Mouse (Mus musculus) olfactory bulb, adult 2 months (tissue): ENCODE measurements at regions not wholly inside any gene's neighbourhood (a gene's known extent, or its start where the extent isn't known, plus 50 kb on each side); places are given as distances from the start of the nearest gene placed in this dataset.

Experiments used
- CTCF ChIP-seq: fragments of 200-500 bp; IDR thresholded peaks from 2 replicates; pipeline ENCODE4 v1.5.1; 2012; ENCODE audit warnings: low read depth, mild to moderate bottlenecking, low read length, moderate library complexity; ENCODE audit not compliant: insufficient read depth
- POLR2A ChIP-seq: fragments of 200-500 bp; IDR thresholded peaks from 2 replicates; pipeline ENCODE4 v1.6.1; 2012; ENCODE audit warnings: mild to moderate bottlenecking, low read depth, low read length, moderate library complexity; ENCODE audit not compliant: insufficient read depth

DNA sequence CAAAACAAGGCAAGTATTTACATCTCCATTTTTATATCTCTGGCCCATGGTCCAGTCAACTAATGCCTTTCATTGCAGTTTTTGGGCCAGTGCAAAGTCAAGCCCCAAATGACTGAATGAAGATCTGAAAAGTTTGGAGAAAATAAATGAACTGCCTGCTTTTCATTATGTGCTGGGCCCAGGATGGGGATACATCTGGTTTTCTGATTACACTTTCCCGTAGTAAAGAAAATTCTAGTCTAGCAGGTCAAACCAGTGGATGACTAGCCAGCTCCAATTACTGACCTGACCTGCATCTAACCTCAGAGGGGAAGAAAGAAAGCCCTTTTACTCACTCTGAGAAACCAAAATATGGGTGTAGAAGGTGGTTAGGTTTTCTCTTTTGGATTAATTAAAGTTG, 404.7 kb downstream of the Efnb2 start:
- TF ChIP-seq CTCF (no peak), POLR2A (no peak)
